Mouse (Mus musculus) R1 (cell line): ENCODE results near the gene Gm20747.
"Not testable (repeated sequence)": the region's sequence is repeated elsewhere in the genome, so short reads cannot be mapped to it uniquely, and the experiment has no call there.

Experiments used
- DNase-seq: peaks from one replicate; pipeline ENCODE4 v3.0.0-alpha.2; 2018; ENCODE audit warnings: low read depth, low spot score

Gm20747 gene

GRCm38 (mm10) chrY:53418191-53418590 lies at the start of gene Gm20747:
Gene Gm20747, minus strand, starts transcription at chrY:53418291.
- DNase-seq: not testable (repeated sequence)
